ENCODE assay signal across 7 mouse cellular contexts in genomic region chr7:73595140-73595825, GRCm38 (mm10). TPM values are rescaled to one million over a fixed set of nuclear protein-coding genes. Genes with fewer than 3 reads are reported as not detected.
DNase-seq lines count a peak whose midpoint lies in the region; ATAC-seq and TF ChIP-seq lines count a peak whose summit lies in the region.

No protein-coding gene starts in this region.

- H3K9ac ChIP-seq in embryonic facial prominence, embryonic 11.5 days (replicated peaks; ENCODE audit: low read length): peak overlapping the region; percentile 41
- H3K9ac ChIP-seq in limb, embryonic 13.5 days: peak overlapping the region; percentile 40
- H3K9ac ChIP-seq in midbrain, embryonic 15.5 days: peak overlapping the region; percentile 41

- TF ChIP-seq CTCF in spleen, adult 2 months (IDR thresholded peaks at IDR 0.05; ENCODE audit: extremely low read depth, insufficient read depth, insufficient read length, insufficient replicate concordance): no peak

- H3K4me3 ChIP-seq in embryonic facial prominence, embryonic 11.5 days (ENCODE audit: low read depth, low read length): peak overlapping the region; percentile 24
- peak overlapping the region; percentile 25 for H3K4me3 ChIP-seq in limb, embryonic 13.5 days
- H3K4me3 ChIP-seq in midbrain, embryonic 15.5 days: peak overlapping the region; percentile 33
- H3K4me3 ChIP-seq in spleen, adult 2 months (ENCODE audit: extremely low read depth, insufficient read depth, insufficient read length): peak overlapping the region; percentile 21; the same call in 1 of the 2 replicates

- H3K36me3 ChIP-seq in embryonic facial prominence, embryonic 11.5 days (replicated peaks; ENCODE audit: control insufficient read depth, insufficient read depth, low read depth, low read length): no peaks in the 10 kb centered on the region
- no peaks in the 10 kb centered on the region for H3K36me3 ChIP-seq in limb, embryonic 13.5 days
- no peaks in the 10 kb centered on the region for H3K36me3 ChIP-seq in midbrain, embryonic 15.5 days (replicated peaks)
- no peaks in the 10 kb centered on the region for H3K36me3 ChIP-seq in spleen, adult 2 months (ENCODE audit: control insufficient read depth, insufficient read depth, low read length)

- DNase-seq in adrenal gland, postnatal 14 days: peak; percentile 97
- DNase-seq in embryonic facial prominence, embryonic 11.5 days (ENCODE audit: low spot score): peak; percentile 98
- peak; percentile 100 for DNase-seq in heart, adult 11 months
- peak; percentile 85 for DNase-seq in kidney, adult 18-20 months
- DNase-seq in spleen, adult 2 months (ENCODE audit: low read depth in 1 of 2, low spot score in 2 of 2): peak; percentile 93 to 96

- ATAC-seq in embryonic facial prominence, embryonic 11.5 days (replicated peaks; ENCODE audit: insufficient number of reproducible peaks, low FRiP score, low TSS enrichment, low read depth): peak; percentile 99
- peak; percentile 98 for ATAC-seq in limb, embryonic 13.5 days (ENCODE audit: low FRiP score, low read depth)
- peak; percentile 97 for ATAC-seq in midbrain, embryonic 15.5 days (replicated peaks)

- H3K4me1 ChIP-seq in embryonic facial prominence, embryonic 11.5 days (ENCODE audit: control insufficient read depth, insufficient read depth, low read length): no peaks in the 10 kb centered on the region; the same call in 1 of the 2 replicates
- peaks cover 39% of the 10 kb centered on the region for H3K4me1 ChIP-seq in limb, embryonic 13.5 days
- peaks cover 38% of the 10 kb centered on the region for H3K4me1 ChIP-seq in midbrain, embryonic 15.5 days
- peaks cover 32% of the 10 kb centered on the region for H3K4me1 ChIP-seq in spleen, adult 2 months (ENCODE audit: control insufficient read depth, insufficient read depth, insufficient read length)

- H3K9me3 ChIP-seq in embryonic facial prominence, embryonic 11.5 days (replicated peaks; ENCODE audit: control insufficient read depth, low read length): no peaks in the 10 kb centered on the region
- peaks cover 6% of the 10 kb centered on the region; the same call in 1 of the 2 replicates for H3K9me3 ChIP-seq in limb, embryonic 13.5 days
- H3K9me3 ChIP-seq in midbrain, embryonic 15.5 days: no peaks in the 10 kb centered on the region

- peak overlapping the region; percentile 50 for H3K4me2 ChIP-seq in embryonic facial prominence, embryonic 11.5 days (ENCODE audit: low read depth, low read length)
- peak overlapping the region; percentile 63 for H3K4me2 ChIP-seq in limb, embryonic 13.5 days (replicated peaks)
- peak overlapping the region; percentile 69 for H3K4me2 ChIP-seq in midbrain, embryonic 15.5 days

- 1% methylated on average over 23 of the region's 23 CpGs for WGBS in embryonic facial prominence, embryonic 11.5 days
- under 1% methylated on average over 23 of the region's 23 CpGs for WGBS in limb, embryonic 13.5 days
- 2% methylated on average over 23 of the region's 23 CpGs for WGBS in midbrain, embryonic 15.5 days
- 0% methylated on average over 23 of the region's 23 CpGs for WGBS in spleen, adult 2 months

- peak overlapping the region; percentile 89 for H3K27ac ChIP-seq in embryonic facial prominence, embryonic 11.5 days (replicated peaks; ENCODE audit: low read depth, low read length)
- H3K27ac ChIP-seq in limb, embryonic 13.5 days: peak overlapping the region; percentile 97
- H3K27ac ChIP-seq in midbrain, embryonic 15.5 days: peak overlapping the region; percentile 89
- H3K27ac ChIP-seq in spleen, adult 2 months (ENCODE audit: insufficient read depth, low read length): peak overlapping the region; percentile 95

- H3K27me3 ChIP-seq in embryonic facial prominence, embryonic 11.5 days (ENCODE audit: control insufficient read depth, insufficient read depth, low read length): no peaks in the 10 kb centered on the region
- H3K27me3 ChIP-seq in limb, embryonic 13.5 days: no peaks in the 10 kb centered on the region
- no peaks in the 10 kb centered on the region for H3K27me3 ChIP-seq in midbrain, embryonic 15.5 days (replicated peaks)
- H3K27me3 ChIP-seq in spleen, adult 2 months (ENCODE audit: control insufficient read depth, insufficient read depth, low read length): no peaks in the 10 kb centered on the region

- peak; percentile 51; the same call in 1 of the 2 replicates for TF ChIP-seq POLR2A in spleen, adult 2 months (IDR thresholded peaks at IDR 0.05; ENCODE audit: low read depth, low read length)

RNA-seq across cellular contexts. Expression of gene Chd2, which starts 53.7 kb away (rescaled TPM):
- 45.1 and 52.8 TPM in 2 replicates for total RNA-seq in adrenal gland, postnatal 14 days (2021)
- polyA plus RNA-seq in embryonic facial prominence, embryonic 11.5 days (2014; fragmentation: Nextera tagmentation; extraction: Ambion mirVana): 46.6 and 47.8 TPM in 2 replicates
- 62.5 and 66.3 TPM in 2 replicates for polyA plus RNA-seq in limb, embryonic 13.5 days (2015; fragmentation: Nextera tagmentation; extraction: Ambion mirVana)
- polyA plus RNA-seq in midbrain, embryonic 15.5 days (2015; fragmentation: Nextera tagmentation; extraction: Ambion mirVana): 48.6 and 52.4 TPM in 2 replicates
- 48.6 and 52.5 TPM in 2 replicates for polyA plus RNA-seq in spleen, adult 2 months (2012; rRNA removed)

Comparison
In these comparisons a context has a peak if more than half of its experiments do, and no peak if none do; other contexts are left out.
1. Peak in every context shown above with its lines: DNase-seq, ATAC-seq, H3K4me3 ChIP-seq and H3K27ac ChIP-seq.